Mouse (Mus musculus): ENCODE measurements around the gene Trim72.
A peak's percentile ranks its signal among the peaks of the same experiment; 100 is the strongest.
"Not testable (repeated sequence)": the region's sequence is repeated elsewhere in the genome, so short reads cannot be mapped to it uniquely, and the experiment has no call there.

Gene Trim72

DNA sequence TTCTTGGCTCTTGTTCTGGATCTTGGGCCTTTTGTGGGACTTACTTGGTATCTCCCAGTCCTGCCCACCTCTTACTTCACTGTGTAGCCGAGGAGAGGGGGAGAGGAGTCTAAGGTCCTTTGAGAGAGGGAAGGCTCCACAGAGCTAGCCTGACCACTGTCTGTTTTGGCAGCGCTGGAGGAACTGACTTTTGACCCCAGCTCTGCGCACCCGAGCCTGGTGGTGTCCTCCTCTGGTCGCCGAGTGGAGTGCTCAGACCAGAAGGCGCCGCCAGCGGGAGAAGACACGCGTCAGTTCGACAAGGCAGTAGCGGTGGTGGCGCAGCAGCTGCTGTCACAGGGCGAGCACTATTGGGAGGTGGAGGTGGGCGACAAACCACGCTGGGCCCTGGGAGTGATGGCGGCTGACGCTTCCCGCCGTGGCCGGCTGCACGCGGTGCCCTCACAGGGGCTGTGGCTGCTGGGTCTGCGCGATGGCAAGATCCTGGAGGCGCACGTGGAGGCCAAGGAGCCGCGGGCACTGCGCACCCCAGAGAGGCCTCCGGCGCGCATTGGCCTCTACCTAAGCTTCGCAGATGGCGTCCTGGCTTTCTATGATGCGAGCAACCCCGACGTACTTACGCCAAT is 6.1 kb downstream of the Trim72 start:
- DNase-seq, result peak; percentile 44 to 60

DNA sequence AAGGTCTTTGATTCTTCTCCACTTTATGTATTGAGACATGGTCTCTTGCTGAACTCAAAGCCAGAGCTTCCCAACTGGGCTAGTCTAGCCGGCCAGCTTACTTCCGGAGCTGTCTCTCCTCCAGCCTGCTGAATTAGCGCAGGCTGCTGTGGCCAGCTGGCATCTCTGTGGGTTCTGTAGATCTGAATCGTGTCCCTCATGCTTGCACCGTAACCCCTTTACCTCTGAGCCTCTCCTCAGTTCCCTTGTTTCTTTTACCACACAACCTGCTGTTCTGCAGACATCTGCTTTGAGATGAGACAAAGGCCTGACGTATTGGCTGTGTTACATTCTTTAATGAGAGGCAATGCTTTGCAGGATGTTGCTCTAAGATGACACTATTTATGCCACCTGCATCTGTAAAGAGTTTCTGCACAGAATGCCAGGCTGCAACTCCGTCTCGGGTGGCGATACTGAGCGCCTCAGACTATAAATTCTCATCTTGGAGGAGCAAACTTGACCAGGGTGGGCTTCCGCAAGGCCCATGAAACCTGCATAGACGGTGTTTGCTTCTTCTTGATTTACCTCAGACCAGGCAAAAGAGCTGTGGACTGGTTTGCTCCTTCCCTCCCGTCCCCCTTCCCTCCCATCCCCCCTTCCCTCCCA is 8.5 kb downstream of the Trim72 start:
- DNase-seq, result no peak

DNA sequence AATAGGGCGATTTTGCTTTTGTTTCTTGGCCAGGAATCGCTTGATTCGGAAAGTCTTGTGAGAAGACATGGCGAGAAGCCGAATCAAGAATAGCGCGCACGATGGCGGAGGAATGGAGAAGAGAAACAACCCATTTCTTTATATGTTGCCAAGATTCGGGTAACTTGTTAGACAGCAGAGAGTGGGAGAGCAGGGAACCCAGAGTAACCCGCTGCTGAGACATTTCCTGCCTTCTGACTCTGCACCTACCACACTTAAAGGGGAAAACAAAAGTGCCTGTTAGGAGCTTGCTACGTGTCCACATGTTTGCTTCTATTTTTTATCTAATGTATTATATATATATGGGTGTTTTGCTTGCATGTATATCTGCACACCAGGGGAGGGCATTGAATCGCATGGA is 9.4 kb downstream of the Trim72 start:
- no peak for DNase-seq

DNA sequence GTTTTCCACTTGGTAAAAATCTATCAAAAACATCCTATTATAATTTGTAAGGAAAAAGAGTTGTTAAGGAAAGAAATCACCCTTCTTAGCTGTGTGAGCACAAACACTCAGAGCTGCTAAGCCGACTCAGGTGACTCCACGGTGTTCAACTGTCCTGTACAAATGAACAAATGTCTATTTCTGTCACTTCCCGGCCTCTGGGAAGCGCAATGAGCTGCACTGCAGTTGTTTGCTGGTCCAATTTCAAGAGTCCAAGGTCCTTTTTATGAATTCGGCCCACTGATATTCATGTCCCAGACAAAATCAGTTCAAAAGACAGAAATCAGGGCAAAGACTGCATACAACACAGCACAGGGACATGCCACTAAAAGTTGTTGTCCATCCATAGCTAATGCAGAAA is 12.4 kb downstream of the Trim72 start:
- DNase-seq, result not testable (repeated sequence)

DNA sequence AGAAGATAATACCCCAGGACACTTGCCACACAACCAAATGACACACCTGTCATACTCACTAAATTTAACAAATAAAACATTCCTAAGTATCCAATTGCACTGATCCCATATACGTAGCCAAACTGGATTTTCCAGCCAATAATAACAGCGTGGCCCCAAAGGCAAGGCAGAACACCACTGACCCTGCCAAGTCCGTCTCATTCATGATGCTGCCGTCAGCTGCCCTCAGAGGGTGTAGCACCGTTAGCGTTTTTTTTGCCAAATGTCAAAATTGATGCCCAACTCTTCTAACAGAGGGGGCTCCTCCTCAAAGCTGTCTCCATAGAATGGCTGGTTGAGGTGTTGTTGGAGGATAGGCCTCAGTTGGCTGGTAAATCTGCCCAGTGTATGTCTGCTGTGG is 12.9 kb downstream of the Trim72 start:
- DNase-seq, result no peak

DNA sequence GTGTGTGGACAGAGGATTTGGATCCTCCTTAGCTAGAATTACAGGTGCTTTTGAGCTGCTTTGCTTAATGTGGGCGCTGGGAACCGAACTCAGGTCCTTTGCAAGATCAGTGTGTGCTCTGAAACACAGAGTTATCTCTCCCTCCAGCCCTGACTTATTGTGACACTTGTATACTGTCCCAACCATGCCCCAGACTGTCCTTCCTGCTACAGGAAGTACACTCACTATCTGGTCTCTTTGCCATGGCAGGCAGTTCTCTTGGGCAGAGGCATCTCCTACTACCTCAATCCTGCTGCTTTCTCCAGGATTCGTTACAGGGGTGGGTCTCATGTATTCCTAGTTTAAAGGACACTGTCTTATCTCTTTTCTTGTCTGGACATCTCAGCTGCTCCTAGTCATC is 14.5 kb downstream of the Trim72 start:
- no peak for DNase-seq

DNA sequence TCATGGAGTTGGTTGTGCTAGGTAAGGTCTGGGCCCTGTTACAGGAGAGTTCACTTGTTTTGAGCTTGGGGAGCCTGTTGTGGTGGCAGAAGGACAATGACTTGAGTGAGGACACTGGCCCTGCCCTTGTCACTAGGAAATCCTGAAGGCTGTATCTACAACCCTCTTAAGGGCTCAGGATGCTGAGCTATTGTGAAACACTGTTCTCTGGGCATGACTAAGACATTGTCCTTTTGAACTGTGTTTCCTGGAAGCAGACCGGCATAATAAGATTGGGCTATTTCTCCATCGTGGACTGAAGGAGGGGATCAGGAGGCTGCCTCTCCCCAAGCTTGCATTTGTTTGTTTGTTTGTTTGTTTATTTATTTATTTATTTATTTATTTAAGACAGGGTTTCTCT is 15.4 kb downstream of the Trim72 start:
- DNase-seq, result no peak

DNA sequence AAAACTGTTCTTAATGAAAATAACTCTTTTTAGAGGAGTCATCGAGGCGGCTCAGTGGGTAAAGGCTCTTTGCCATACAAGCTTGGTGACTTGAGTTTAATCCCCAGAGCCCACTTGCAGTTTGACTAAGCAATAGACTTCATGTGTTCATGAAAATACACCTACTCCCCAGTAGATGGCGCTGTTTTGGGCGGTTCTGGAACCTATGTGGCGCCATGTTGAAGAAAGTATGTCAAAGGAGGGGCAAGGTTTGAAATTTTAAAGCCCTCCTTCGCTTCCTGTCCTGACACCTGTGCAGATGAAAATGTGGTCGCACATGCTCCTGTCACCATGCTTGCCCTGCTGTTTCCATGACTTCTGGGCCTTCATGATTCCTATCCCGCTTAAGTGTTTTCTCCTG is 19.2 kb downstream of the Trim72 start:
- peak in 1 of 2 experiments; percentile 12 for DNase-seq

DNA sequence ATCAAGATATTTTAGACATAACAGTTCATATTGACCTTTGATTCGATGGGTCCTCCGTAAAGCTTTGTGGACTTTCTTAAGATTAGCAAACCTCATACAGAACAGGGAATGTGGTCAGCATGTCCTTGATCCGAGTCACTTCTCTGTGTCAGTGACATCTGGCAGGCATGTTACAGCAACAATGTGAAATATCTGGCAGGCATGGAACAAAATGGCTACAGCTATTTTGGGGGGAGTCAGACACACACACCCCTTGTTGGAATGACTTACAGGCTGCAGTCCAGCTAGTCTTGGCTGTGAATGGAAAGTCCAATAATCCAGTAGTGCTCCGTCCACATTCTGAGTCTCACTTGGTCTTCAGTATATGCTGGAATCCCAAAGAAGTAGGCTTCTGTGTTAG is 19.8 kb downstream of the Trim72 start:
- DNase-seq, result no peak

DNA sequence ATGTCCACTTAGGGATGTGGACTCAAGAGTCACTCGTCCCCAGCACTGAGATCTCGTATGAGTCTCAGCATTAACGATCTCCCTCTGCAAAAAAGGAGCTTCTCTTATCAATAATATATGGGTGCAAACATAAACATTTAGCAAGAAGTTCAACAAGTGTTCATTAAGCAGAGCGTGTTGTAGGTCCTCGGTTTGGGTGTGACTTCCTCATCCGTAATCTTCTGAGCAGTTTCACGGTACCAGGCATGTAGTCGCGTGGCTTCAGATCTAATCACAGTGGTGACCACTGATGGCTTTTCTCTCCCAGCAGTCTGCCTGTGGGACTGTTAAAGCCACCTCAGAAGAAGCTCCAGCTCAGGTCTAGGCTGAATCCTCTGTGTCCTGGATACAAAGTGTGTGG is 20.6 kb downstream of the Trim72 start:
- no peak for DNase-seq

DNA sequence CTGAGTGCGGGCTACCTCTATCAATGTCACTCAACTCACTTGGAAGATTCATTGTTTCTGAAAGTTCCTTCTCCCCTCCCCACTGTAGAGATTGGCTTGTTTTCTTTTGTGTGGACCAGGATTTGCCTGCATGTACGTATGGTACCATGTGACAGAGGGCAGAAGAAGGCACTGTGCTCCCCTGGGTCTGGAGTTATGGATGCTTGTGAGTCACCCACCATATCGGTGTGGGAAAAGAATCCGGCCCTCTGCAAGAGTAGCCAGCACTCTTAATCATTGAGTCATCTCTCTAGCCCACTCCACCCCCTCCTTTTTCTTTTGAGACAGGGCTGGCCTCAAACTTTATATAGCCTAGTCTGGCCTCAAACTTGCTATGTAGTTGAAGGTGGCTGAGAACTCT is 21.2 kb downstream of the Trim72 start:
- DNase-seq, result no peak

DNA sequence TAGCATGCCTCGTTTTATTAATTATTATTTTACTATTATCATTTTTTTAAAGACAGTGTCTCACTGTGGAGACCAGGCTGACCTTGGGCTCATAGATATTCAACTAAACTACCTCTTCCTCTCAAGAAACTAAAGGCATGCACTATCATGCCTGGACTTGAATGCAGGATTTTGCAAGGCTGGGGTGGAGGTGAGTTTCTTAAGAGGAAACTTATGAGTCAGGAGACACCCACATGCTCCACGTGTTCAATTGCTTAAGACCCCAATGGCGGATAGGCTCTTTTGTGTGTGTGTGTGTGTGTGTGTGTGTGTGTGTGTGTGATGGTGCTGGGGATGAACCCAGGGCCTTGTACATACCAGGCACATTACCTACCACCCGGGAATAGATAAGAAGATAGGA is 21.6 kb downstream of the Trim72 start:
- no peak for DNase-seq

DNA sequence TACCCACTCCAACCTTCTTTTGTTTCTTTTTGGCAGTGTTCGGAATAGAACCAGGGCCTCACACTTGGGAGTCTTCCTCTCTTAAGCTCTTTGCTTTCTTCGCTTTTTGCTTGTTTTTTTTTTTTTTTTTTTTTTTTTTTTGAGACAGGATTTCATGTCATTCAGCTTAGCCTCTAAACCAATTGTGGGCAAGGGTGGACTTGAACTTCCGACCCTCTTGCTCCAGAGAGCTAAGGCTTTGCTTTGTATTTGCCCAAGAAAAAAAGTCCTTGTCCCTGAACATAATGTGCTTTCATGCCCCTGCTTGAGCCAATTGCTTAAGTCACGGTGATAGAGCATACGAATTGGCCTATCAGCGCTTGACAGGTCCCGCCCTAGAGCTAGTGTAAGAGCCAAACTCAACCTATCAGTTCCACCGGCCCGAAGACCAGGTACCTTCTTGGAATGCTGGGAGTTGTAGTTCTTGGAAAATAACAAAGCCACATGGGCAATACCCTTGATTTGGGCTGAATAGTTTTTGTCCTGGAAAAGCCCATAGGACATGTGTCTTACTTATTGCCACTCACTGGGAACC is 27.7 kb downstream of the Trim72 start:
- DNase-seq, result peak; percentile 30 to 38

DNA sequence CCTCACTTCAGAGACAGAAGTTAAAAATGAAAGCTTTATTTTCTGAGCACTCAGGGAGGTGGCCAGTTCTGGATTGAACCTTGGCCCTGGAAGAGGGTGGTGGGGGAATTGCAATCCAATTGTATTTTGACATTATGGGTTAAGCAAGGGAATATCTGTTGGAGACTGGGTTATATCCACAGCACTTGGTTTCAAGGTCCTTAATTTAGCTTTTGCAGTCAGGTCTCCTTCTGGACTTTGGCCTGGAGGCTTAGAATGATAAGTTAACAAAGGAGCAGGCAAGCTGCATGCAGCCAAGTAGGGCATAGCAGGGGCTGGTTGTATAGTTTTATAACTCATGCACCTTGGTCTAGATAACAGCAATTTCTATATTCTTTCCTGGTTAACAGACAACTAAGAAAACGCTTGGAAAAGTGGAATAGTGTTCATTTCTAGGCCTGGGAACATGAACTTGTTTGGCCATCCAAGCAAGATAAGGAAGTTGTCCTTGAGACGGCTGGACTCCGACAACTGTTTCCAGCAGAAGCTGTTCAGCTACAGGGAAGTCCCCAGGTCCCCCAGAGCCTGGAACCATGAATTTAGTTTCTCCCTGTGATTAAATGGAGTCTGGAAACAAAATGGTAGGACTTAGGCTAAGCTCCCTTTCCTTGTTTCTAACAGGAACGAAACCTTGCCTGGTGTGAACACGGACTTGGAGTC is 28.7 kb downstream of the Trim72 start:
- DNase-seq, result peak; percentile 24 to 36

DNA sequence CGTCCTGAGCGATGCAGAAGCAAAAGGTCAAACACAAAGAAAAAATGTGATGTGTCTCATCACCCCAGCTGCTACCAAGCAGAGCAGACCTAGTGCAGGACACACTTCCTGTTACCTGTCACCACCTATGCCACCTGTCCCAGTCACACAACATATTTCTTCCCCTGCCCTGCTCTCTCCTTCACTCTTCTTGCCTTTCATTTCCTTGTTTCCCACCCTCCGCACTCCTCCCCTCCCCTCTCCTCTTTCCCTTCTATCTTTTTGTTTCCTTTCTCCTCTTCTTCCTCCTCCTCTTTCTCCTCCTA is 29.2 kb downstream of the Trim72 start:
- no peak for DNase-seq

DNA sequence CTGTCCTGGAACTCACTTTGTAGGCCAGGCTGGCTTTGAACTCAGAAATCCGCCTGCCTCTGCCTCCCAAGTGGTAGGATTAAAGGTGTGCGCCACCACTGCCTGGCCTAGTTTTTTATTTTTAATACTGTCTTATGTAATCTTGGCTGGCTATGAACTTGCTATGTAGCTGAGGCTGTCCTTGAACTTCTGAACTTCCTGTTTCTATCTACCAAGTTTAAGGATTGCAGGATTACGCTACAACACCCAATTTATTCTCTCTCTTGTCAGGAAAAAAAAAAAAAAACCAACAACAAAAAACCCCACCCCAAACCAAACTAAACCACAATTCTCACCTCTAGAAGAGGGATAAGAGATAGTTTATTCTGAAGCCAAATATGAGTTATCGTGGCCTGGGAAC is 29.9 kb downstream of the Trim72 start:
- no peak for DNase-seq

DNA sequence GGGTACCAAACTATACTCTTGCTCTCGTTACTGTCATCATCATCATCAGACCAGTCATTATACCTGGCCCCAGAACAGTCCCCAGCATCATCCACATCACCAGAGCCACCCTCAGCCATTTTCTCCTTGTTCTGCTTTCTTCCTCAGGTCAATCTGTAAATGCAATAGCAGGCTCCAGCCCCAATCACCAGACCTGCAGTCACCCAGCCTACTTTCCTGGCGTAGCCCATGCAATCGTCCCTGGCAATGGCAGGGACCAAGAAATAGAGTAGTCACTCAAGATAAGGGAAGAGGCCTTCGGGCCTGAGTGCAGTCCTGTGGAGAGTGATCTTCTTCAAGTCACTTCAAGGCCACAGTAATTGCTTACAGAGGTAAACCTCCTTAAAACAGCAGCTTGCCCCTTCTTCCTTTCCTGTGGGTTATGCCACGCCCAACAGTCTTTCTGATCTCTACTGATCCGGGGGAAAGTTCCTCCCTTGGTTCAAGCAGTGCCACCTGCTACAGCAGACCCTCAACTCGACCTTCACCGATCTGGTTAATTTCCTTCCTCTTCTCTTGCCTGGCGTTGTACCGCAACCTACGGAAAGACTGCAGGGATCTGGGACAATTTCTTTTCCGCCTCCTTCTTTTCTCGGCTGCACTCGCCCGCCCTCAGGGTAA is 38.5 kb downstream of the Trim72 start:
- DNase-seq, result not testable (repeated sequence)

DNA sequence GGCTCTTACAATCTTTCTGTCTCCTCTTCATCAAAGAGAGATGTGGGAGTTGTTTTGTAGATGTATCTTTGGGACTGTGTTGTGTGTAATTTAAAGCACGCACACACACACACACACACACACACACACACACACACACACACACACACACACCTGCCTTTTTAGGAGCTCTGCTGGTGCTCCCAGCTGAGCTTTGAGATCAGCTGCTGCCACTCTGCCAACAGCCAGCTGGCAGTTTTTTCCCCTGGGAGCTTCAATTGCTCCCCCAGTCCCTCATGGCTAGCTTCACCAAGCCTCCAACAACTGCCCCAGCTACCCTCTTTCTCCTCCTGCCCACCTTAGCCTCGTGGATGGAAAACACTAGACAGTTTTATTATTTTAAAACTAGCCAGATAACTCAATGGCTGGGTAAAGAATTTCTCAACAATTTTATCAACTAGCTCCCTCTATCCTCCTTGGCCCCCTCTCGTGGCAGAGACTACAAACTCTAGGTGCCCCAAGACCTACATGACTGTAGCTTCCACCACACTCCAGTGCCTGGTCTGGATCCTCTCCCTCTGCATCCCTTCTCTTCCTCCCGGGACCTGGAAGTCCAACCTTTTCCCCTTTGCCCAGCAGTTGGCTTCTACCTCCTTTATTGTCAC is 40.5 kb downstream of the Trim72 start:
- DNase-seq, result peak in 1 of 2 experiments; percentile 45

DNA sequence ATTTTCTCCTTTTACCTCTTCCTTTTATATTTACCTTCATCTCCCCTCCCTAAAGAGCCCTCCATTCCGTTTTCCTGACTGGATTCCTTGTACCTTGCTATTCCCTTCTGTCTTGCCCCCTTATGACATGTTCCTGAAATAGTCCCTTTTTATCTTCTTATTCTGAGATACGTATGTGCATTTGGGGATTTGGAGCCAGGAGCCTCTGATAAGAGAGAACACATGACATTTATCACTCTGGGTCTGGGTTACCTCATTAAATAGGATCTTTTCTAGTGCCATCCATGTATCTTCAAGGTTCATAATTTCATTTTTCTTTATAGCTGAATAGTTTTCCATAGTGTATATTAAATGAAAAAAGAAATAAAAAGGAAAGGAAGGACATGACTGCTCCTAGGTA is 41.9 kb downstream of the Trim72 start:
- DNase-seq, result no peak

DNA sequence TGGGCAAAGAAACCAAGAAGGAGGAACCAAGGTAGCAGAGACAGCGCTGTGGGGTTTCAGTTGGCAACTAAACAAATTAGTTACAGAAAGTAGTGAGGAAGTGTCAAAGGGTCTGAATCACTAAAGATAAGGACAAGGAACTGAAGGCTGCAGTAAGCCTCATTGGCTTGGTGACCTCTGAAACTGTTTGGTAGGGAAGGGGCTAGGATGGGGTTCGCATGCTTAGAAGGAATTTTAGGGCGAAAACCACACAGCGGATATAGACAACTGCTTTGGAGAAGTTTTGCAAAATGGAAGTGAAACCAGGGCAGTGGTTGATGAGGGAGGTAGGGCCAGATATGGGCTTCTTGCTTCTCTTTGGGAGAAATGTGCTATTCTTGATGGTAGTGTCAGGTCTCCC is 45.1 kb downstream of the Trim72 start:
- no peak for DNase-seq

DNA sequence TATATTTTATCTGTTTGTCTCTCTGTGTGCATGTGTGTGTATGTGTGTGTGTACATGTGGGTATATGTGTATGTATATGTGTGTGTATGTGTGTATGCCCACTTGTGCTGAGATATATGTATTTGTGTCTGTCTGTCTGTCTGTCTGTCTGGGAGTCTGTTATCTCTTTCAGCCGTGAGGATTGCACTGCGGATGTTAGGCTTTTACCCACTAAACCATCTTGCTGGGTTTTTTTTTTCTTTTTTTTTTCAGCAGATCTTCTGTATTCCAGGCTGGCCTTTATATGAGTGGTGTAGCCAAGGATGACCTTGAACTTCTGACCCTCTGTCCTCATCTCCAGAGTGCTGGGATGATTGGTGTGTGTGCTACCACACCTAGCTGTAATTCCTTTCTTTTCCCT is 45.5 kb downstream of the Trim72 start:
- DNase-seq, result no peak

DNA sequence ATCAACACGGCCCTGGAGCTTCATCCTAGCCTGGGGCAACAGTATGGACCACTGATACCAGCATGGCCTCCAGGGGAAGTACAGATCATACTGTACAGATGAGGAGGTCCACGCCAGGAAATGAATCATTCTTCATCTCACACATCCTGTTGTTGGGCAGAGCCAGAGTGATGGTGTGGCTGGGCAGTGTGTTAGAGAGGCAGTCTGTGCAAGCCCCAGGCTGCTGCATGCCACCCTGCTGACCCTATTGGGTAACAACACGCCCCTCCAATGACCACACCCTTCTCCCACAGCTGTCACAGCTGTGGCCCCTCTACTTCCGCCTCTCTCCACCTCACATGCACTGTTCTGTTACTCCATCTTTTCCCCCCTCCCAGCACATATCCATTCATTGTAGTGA is 47.0 kb downstream of the Trim72 start:
- no peak for DNase-seq

DNA sequence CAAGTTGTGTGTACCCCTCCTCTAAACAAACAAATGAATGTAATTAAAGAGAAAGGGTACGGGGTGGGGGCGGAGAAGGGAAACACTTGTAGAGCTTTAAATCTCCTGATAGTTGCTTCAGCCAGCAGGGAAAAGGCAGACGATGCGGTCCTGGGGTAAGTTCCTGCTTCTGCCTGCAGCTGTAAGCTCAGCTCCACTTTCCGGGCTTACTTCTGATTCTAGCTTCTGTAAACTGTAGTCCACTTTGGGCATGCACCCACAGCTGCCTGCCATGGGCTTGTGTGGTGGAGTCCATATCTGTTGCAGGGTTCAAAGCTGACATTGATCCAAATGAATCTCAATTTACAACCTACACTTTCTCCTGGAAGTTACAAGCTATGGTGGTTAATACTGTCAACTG is 49.3 kb downstream of the Trim72 start:
- DNase-seq, result no peak
